Mouse (Mus musculus) ovary, postnatal 36 days (tissue): ENCODE data around the gene Sdk2.

Source experiments
- DNase-seq: peaks from one replicate; pipeline ENCODE4 v3.0.0; 2022; ENCODE audit warnings: low spot score, mixed read lengths

The Sdk2 gene

DNA sequence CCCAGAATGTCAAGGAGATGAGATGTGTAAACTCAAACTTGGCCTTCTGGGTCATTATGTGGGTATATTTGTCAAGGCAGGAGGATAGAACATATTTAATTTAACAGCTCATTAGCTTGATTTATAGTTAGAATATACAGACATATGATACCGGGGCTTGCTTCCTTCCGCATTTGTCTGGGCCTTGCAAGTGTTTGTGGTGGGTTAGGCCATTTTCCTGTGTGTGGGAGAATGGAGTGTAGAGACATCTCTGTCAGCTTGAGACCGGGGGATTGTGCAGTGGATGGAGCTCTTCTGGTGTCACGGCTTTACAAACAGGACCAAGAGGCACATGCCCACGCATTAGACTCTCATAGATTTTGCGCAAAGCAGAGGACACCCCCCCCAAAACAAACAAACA lies 235.2 kb downstream of the Sdk2 start:
- DNase-seq: no peak

DNA sequence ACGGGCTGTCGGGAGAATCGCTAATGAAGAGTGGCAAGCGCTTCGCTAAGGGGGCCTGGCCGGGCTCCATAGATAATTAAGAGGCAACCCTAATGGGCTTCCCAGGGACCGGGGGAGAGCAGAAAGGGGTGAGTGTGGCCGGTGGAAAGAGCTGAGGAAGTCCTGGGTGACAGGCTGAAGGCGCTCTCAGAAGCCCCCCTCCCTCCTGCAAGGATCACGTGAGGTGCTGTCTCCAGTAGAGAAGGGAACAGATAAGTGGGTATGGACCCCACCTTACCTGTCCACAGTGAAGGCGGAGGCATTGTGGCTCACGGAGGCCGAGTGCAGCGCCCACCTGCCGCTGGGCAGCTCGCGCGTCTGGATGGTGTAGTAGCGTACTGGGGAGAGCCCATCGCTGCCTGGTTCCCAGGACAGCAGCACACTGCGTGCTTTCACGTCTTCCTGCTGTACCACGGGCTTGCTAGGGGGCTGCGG lies 238.7 kb downstream of the Sdk2 start:
- no peak for DNase-seq

DNA sequence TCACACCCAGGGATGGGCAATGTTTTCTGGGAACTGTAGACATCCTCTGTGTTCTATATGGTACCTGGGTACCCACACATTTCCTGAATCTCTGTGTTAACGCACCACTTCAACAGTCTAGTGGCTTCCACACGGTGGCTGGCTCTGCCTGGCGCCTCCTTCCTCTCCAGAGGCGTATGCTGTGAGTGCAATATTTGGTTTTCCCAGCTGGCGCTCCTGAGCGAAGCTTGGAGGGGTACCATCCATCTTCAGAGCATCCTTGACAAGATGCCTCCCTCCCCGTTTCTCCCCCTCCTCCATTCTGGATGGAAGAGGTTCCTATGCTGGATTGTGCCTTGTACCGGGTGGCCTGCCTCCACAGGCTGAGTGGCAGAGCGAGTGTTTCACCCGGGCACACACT lies 246.8 kb downstream of the Sdk2 start:
- no peak for DNase-seq

DNA sequence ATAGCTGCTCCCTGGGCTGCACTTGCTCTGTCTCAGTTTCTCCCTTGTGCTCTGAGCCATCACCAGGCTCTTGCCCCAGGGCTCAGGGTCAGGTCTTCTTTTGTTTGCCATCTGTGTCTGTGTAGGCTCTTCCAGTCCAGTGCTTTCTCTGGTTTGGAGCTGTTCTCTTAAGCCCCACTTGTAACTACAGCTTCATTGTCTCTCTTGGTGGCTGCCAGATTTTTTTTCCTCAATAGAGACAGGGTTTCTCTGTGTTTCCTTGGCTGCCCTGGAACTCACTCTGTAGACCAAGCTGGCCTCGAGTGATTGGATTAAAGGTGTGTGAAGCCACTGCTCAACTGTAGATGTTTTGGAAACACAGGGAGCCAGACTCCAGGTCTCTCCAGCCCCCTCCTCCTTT lies 247.8 kb downstream of the Sdk2 start:
- DNase-seq: no peak

DNA sequence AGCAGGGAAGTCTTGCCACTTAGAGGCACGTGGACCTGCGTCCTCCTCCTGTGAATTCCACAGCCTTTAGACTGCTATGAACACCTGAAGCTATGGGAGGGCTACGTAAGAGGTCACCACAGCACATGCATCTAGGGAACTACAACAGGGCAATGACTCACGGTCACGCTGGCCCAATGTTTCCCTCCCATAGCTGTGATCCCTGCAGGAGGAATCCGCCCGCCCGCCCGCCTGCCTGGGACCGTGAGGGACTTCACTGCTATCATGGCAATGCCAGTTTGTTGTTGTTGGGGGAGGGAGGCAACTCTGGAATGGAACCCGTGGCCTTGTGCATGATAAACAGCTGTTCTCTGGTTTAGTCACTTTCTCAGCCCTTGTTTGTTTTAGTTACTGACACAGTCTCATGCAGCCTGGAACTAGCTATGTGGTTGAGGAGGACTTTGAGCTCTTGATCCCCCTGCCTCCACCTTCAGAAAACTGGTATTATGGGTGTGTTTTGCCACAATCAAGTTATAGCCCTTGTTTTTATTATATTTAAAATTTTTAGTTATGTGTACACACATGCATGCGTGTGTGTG lies 249.8 kb downstream of the Sdk2 start:
- DNase-seq: peak; percentile 46

DNA sequence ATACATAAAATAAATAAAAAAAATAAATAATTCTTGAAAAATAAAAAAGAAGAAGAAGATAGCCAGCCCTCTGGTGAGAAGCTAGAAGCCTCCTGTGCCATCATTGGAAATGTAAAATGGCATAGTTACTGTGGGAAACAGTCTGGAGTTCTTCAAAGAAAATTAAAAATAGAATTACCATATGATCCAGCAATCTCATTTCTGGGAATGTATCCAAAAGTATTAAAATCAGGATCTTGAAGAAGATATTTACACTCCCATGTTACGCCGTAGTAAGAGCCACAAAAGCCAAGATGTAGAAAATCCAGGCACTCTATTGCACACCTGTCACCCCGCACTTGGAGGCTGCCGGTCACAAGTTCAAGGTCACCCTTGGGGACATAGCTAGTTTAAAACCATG lies 250.4 kb downstream of the Sdk2 start:
- DNase-seq: no peak

DNA sequence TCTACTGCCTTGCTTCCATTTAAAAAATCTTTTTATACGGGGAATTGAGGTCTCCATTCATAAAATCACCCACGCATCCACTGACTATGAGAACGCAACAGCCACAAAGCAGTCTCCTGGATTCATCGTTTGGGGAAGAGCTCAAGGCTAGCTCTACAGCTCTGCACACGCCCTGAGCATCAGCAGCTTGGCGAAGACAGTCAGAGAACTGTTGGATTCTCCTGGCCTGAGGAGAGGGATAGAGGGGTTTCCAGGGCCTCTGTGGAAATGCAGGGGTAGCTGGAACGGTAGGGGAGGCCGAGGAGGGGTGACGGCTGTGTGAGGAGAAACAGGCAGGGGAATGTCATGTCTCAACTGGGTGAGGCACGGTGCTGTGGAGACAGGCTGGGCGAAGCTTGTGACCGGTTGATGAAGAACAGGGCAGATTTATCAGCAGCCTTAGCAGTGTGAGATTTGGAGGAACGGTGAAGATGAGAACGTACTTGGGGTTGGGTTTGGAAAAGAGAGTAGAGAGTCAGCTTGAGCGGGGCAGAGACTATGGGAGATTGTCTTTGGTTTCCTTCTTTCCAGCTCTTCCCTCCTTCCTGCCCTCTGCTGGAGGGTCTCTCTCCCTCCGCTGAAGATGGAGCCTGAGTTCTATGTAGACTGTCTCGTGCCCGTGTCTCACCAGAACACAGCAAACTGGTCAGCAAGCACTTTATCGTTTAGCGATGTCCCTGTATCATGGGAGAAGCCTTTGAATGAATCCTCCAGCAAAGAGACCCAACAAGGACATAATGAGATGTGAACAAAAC lies 255.1 kb downstream of the Sdk2 start:
- no peak for DNase-seq

DNA sequence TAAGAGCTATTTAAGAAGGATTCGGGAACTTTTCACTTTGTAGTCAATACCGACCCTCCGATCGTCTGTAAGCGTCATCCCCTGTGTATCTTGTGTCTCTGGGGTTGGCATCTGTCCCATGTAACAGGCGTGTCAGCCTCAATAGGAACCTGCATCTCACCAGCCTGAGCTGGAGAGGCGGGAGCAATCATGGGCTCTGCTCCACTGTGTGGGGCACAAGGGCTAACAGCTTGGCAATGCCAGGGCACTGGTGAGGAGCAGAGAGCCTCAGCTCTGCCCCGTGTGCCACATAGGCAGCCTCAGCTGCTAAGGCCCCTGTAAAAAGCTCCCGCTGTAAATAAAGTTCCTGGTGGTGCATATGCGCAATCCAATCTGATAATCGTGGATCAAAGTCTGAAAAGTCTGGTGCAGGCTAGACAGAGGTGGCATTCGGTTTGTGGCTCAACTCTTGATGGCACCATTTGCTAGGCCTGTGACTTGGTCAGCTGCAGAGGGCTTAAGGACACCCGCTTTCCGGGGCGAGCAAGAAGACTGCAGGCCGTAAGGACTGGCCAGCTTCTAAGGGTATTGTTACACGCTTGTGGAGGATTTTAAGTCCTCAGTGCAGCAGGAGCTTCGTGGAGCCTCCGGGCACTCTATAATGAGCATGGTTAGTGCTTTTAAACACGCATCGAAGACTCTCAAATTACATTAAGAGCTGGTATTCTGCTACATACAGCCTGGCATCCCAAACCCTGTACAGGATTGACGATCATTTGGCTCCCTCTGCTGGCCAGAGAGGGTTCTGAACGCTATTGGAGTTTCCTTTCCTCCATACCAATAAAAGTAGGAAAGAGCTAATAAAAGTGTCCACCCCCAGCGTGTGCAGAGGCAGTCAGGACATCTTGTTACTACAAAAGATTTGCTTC lies 256.0 kb downstream of the Sdk2 start:
- peak; percentile 72 for DNase-seq

DNA sequence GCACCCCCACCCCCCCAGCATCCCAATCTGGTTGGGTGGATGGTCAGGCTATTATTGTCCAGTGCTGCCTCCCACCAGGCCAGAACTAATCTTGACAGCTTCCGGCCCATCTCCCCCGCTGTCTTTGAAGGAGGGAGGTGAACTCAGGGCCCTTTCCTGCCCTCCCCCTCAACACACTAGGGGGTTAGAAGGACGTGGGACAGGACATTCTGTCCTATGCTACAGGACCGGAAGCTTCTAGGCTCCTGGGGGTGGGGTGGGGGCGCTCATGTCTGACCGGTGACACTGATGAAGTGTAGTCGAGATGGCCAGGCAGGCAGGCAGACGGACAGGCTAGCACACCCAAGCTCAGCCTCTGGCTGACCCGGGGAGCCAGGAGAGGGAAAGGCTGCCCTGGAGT lies 259.8 kb downstream of the Sdk2 start:
- no peak for DNase-seq

DNA sequence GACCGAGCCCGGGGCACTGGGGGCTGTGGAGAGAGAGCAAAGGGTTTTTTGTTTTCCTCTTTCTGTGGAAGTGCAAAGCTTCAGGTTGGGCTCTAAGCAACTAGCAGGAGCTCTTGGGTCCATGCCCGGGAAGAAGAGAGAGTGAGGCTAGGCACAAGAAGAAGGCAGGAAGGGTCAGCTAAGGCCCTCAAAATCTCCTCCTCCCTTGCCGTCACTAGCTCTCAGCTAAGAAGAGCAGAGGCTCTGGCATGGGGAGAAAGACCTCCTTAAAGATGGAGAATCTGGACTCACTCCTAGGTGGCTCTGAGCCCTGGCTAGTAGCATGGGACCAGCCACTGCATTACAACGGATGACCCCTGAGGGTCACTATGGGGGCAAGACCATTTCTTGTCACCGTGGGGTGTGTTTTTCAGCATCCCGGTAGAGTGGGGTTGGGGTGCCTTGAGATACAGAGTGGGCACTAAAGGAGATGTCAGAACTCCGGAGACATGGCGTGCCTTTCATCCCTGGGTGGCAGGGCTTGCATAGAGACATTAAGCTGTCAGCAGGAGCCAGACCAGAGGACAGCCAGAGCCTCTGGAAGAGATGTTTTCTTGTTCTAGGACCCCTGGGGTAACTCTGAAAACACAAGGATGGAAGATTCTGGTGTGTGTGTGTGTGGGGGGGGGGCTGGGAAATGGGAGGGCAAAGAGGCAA lies 260.3 kb downstream of the Sdk2 start:
- no peak for DNase-seq

DNA sequence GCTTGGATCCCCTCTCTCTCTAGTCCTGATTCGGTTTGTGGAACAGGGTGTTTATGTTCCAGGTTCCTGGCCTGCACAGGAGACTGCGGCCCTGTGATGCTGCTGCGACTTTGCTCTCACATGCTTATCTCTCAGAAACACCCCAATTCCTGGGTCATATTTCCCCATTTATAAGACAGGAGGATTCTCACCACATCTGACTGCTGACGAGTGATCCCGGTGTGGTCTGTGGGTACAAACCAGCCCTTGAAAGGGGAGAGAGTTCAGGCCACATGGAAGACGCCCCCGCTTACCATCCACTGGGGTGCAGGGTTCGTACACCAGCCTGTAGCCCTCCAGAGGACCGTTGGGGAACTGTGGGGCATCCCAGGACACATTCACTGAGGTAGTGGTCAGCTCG lies 260.9 kb downstream of the Sdk2 start:
- DNase-seq: no peak

DNA sequence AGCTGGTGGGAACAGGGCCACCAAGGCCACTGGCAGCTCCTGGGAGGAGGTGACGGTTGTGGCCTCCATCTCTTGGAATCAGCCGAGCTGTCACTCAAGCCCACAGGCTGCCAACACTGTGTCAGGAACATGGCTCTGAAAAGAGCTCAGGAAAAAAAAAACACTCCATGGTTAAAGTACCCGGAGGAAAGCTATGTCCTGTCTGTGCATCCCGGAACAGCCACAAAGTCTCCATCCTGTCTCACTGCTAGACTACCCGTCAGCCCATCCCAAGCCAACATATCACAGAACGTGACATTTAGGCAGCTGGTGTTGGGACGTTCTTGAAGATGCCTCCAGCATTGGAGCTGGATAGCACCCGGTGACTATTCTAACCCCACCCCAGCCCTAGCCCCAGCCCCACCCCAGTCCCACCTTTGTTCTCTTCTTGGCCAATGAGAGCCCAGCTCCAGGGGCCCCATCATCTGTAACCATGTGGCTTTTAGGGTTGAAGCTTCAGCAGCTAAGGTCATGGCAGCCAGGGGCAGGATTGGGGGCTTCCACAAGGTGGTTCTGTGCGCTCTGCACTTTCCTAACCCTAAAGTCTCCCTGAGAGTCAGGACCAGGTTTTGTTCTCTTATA lies 263.4 kb downstream of the Sdk2 start:
- DNase-seq: no peak

DNA sequence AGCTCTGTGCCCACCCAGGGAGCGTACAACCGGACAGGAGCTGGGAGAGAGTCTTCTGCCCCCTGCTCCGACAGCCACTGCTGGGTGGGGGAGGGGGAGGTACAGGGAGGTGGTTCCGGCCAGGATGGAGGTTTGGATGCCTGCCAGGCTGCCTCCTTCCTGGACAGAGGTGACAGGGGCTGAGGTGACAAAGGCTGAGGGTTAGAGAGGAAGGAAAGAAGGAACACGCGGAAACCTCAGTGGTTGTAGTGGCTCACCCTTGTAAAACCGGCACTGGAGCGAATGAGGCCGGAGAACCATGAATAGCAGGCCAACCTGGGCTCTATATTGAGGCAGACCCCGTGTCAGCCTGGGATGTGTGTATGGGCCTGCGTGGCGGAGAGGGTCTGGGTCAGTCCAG lies 264.4 kb downstream of the Sdk2 start:
- no peak for DNase-seq

DNA sequence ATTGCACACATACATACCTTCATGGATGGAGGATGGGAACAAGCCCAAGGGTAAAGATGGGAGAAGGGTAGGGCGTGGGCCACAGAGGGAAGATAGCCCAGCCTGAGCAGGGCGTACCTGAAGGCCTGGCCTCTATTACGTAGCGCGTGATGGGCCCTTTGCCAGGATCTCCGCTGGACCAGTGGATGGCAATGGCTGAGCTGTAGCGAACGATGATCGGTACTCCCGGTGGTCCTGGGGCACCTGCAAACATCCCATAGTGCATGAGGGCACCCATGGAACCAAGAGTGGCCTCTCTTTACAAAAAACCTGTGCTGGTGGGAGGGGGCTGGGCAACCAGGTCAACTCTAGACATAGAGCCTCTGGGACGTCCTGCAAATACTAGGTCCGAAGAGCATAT lies 266.8 kb downstream of the Sdk2 start:
- no peak for DNase-seq

DNA sequence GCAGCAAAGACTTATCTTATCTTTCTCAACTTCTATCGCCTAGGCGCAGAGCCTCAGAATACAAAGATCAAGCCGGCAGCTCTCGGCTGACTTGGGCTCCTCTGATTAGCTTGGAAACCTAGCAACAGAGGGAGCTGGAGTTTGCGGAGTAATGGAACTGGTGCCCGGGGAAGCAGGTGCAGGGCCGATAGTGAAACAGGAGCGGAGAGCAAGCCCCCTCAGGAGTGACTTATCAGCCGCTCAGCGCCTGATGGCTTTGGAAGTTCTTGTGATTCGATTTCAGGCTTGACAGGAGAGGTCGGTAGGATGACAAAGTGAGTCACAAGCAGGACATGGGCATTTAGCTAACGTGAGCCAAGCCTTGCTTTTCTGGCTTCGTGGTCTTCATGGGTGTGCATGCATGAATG lies 267.8 kb downstream of the Sdk2 start:
- no peak for DNase-seq

DNA sequence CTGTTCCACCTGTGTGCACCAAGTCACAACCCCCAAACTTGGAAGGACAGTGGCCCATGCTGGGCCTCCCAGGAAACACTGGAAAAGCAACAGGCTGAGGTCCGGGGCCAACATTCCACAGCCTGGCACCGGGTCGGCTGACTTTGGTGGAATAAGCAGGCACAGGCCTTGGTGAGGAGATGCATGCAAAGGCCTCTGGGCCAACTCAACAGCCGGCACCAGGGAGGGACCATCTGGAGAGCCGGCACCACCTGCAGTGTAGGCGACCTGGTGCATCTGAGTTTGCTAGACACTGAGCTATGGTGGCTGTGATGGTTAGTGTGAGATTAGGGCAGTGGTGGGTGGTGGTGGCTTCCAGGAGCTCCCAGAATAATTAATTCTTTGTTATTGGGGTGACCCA lies 268.8 kb downstream of the Sdk2 start:
- no peak for DNase-seq

DNA sequence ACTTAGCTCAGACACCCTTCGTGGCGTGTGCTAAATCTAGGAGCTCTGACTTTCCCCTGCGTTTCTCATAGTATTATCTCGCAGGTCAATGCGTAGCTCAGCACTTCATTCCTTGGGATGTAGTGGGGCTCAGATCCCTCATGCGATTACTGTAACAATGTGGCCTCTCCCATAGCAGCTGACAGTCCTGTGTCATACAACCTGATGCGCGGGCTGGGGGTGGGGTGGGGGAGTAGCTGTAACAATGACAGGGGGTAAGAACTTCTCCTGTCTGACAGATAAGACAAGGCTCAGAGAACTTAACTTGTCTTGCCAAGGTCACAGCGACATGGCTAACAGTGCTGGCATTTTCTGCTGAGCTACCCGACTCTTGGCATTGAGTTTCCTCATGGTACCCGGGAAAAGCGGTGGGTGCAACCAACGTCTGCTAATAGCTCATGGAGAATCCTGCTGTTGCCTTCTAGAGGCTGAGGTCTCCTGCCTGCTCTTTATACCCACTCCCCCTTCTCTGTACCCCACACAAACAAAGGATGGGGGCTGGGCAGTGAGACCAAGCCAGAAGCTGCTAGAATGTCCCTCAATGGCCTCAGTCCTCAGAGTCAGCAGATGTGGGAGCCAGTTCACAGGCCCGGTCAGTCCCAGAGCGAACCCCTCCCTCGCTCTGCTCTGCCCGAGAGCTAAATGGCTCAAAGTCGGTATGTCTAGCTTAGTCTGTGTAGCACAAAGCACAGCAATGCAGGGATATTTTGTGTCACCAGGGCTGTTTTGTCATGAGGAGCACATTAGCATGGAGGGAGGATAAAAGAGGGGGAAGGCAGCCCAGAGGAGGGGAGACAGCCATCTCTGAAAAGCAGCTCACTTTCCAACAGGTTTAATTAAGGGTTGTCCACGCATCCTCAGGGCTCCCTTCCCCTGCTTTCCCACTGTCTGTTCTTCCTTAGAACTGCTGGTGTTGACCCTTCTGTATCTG lies 269.5 kb downstream of the Sdk2 start:
- no peak for DNase-seq

DNA sequence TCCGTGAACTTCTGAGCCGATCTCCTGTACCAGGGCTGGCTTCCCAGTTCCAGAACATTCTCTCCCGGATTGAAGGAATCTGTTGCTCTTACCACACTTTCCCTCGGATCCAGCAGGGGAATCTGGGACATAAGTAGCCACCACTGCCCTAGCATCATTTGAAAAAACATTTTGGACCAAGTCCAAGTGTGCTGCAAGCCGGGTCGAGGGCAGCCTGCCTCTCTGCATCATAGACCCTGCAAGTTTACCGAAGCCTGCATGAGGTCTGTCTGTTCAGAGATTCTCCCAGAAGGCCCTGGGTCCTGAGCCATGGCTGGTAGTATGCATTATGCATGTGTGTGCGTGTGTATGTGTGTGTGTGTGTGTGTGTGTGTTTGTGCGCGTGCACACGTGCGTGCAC lies 271.0 kb downstream of the Sdk2 start:
- no peak for DNase-seq

DNA sequence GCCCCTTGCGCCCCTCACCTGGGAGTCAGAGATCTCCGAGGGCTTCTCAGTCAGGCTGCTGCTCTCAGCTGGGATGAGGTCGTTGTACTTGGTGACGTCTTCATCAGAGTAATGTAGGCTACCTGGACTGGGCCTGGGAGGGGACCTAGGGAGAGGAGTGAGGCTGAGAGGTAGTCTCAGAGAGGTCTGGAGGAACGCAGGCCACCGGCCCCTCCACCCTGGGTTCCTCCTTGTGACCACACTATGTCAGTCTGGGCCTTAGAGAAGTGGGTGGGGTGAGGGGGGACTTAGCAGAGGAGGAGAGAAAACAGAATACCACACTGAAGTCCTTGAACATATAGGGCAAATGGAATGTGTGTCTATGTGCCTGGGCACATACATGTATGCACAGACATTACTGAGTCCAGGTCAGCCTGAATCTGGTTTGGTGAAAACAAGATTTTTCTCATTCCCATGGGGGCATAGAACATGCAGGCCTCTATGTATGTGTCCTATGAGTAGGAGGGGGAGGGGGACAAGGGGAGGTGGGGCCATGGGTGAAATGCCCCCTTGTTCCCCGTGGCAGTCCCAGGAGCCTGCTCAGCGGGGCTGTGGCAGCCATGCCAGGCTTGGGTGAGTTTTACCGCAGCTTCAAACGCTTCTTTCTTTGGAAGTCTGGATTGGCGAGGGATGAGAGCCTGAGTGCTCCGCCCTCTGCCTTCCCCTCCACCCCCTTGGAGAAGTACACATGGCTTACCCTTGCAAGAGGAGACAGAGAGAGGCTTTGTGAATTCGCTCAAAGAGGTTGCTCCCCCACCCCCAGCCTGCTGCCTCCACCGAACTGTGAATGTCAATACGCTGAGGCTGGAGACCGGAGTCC lies 275.3 kb downstream of the Sdk2 start:
- DNase-seq: no peak

DNA sequence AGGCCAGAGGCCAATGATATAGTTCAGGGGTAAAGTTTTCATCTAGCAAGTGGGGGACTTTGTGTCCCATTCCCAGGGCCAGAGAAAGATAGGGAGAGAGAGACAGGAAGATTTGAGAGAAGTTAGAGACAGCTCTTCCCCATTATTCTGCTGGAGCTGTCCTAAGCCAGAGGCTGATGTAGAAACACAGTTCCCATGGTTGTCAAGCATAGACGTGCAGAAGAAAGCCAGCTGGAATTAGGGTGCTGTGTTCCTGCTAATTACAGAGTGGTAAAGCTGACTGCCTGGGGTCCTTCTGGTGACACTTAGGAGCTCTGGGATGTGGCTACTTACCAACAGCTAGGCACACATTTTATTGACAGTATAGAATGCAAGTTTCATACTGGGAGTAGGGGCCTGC lies 277.7 kb downstream of the Sdk2 start:
- DNase-seq: no peak
